Mouse (Mus musculus): Measurements from ENCODE around the gene Hoxb3. TPM values are rescaled to one million over a fixed set of nuclear protein-coding genes. Genes with fewer than 3 reads are reported as not detected.

The Hoxb3 gene
- polyA plus RNA-seq, 1 experiment from 2014 or later: not detected

GRCm38 (mm10) chr11:96324965-96325364 lies 1.8 kb downstream of the Hoxb3 start:
- Histone ChIP-seq H3K9ac (no peak overlapping the region), H3K9me3 (no peaks in the 10 kb centered on the region), H3K27me3 (peaks cover 100% of the 10 kb centered on the region), H3K4me1 (no peaks in the 10 kb centered on the region), H3K4me3 (no peak overlapping the region), H3K27ac (no peak overlapping the region), H3K4me2 (no peak overlapping the region), H3K36me3 (no peaks in the 10 kb centered on the region)
- no peak for ATAC-seq (ENCODE audit: insufficient number of reproducible peaks, insufficient read depth, low FRiP score, low TSS enrichment, low read depth)
- 2% methylated on average over 8 of the region's 8 CpGs for WGBS

DNA sequence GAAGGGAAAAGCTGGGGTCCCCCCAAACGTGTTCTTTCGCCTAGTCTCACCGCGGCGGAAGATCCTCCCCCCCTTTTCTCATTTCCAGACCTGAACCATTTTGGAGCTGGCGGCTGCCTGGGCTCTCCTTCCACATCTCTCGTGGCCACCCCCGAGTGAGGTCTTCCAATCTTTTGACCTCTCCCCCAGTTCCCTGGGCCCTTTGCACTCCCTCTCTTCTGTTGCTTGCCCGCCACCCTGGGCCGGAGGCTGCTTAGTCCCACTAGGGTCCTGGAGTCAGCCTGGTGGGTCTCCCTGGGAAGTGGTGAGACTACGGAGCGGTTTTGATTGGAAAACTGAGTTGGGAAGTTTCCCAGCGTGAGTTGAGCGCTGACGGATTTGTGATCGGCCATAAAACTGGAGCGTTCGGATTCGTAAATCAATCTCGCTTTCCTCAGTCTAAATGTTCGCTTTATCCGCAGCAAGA lies 2.7 kb downstream of the Hoxb3 start:
- no peak overlapping the region for H3K9ac ChIP-seq
- no peak overlapping the region for H3K4me2 ChIP-seq
- H3K9me3 ChIP-seq: no peaks in the 10 kb centered on the region
- H3K4me1 ChIP-seq: no peaks in the 10 kb centered on the region
- 3% methylated on average over 22 of the region's 22 CpGs for WGBS
- ATAC-seq (ENCODE audit: insufficient number of reproducible peaks, insufficient read depth, low FRiP score, low TSS enrichment, low read depth): no peak
- H3K4me3 ChIP-seq: no peak overlapping the region
- H3K27me3 ChIP-seq: peaks cover 100% of the 10 kb centered on the region
- H3K36me3 ChIP-seq: no peaks in the 10 kb centered on the region
- no peak overlapping the region for H3K27ac ChIP-seq

DNA sequence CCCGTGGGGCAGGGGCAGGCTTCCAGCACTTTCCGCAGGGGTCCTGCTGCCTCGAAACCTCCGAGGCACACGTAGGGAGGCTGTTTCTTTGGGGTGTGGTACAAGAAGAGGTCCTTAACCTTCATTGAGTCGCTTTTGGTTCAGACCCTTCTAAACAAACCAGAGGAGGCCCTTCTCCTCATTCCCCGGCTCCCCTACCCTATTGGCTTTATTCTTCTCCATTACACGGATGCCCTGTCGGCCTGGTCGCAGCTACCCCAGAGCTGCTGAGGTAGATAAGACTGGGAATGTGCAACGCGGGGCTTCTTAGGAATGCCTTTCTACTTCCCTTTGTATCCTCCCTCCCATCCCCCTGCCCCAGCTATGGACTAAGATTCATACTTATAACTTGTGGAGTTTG lies 3.6 kb downstream of the Hoxb3 start:
- H3K27ac ChIP-seq: no peak overlapping the region
- H3K27me3 ChIP-seq: peaks cover 100% of the 10 kb centered on the region
- no peak for ATAC-seq (ENCODE audit: insufficient number of reproducible peaks, insufficient read depth, low FRiP score, low TSS enrichment, low read depth)
- under 1% methylated on average over 12 of the region's 12 CpGs for WGBS
- H3K36me3 ChIP-seq: no peaks in the 10 kb centered on the region
- H3K4me3 ChIP-seq: no peak overlapping the region
- no peak overlapping the region for H3K4me2 ChIP-seq
- H3K4me1 ChIP-seq: no peaks in the 10 kb centered on the region
- no peak overlapping the region for H3K9ac ChIP-seq
- no peaks in the 10 kb centered on the region for H3K9me3 ChIP-seq

DNA sequence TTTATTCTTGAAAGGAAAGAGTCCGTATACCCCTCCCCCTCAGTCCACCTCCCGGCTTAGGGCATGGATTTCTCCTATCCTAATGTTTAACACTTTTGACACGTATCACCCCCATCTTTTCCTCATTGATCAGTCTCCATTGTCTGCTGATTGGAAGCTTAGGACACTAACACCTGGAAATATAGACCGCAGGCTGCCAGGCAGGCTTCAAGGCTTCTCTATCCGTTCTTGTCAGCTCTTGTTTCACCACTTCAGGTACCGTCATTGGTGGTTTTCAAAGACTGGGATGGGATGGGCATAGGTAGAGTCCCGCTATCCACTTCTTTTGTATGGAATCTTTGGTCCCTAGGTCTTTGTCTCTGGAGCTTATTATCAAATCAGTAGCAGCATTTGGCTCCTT lies 4.0 kb downstream of the Hoxb3 start:
- ATAC-seq (ENCODE audit: insufficient number of reproducible peaks, insufficient read depth, low FRiP score, low TSS enrichment, low read depth): no peak
- peaks cover 100% of the 10 kb centered on the region for H3K27me3 ChIP-seq
- no peaks in the 10 kb centered on the region for H3K36me3 ChIP-seq
- H3K4me1 ChIP-seq: no peaks in the 10 kb centered on the region
- no peak overlapping the region for H3K4me3 ChIP-seq
- H3K9me3 ChIP-seq: no peaks in the 10 kb centered on the region
- no peak overlapping the region for H3K9ac ChIP-seq
- no peak overlapping the region for H3K4me2 ChIP-seq
- WGBS: 3% methylated on average over 7 of the region's 7 CpGs
- no peak overlapping the region for H3K27ac ChIP-seq

GRCm38 (mm10) chr11:96327750-96328149 lies 4.6 kb downstream of the Hoxb3 start:
- ATAC-seq (ENCODE audit: insufficient number of reproducible peaks, insufficient read depth, low FRiP score, low TSS enrichment, low read depth): no peak
- H3K9ac ChIP-seq: no peak overlapping the region
- H3K9me3 ChIP-seq: no peaks in the 10 kb centered on the region
- 3% methylated on average over 5 of the region's 5 CpGs for WGBS
- H3K27me3 ChIP-seq: peaks cover 100% of the 10 kb centered on the region
- H3K4me3 ChIP-seq: no peak overlapping the region
- H3K4me2 ChIP-seq: no peak overlapping the region
- H3K36me3 ChIP-seq: no peaks in the 10 kb centered on the region
- H3K4me1 ChIP-seq: peaks cover 3% of the 10 kb centered on the region
- H3K27ac ChIP-seq: no peak overlapping the region

DNA sequence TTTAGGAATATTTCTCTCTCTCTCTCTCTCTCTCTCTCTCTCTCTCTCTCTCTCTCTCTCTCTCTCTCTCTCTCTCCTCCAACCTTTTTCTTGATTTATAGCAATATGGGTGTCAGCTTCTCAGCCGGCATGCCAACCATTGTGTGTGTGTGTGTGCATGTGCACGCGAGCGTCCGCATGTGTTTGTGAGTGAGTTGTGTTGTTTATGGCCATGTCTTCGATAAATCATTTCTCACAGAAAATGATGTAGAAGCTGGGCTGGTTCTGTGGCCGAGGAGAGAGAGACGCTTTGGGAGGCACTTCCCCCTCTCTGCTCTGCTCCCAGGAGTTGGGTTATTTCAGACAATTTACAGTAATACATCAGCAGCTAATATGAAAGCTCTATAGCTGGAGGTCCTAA lies 5.5 kb downstream of the Hoxb3 start:
- H3K27ac ChIP-seq: no peak overlapping the region
- H3K27me3 ChIP-seq: peaks cover 100% of the 10 kb centered on the region
- peaks cover 7% of the 10 kb centered on the region for H3K4me1 ChIP-seq
- no peaks in the 10 kb centered on the region for H3K9me3 ChIP-seq
- no peak for ATAC-seq (ENCODE audit: insufficient number of reproducible peaks, insufficient read depth, low FRiP score, low TSS enrichment, low read depth)
- 4% methylated on average over 8 of the region's 8 CpGs for WGBS
- H3K36me3 ChIP-seq: no peaks in the 10 kb centered on the region
- H3K9ac ChIP-seq: no peak overlapping the region
- no peak overlapping the region for H3K4me2 ChIP-seq
- no peak overlapping the region for H3K4me3 ChIP-seq

DNA sequence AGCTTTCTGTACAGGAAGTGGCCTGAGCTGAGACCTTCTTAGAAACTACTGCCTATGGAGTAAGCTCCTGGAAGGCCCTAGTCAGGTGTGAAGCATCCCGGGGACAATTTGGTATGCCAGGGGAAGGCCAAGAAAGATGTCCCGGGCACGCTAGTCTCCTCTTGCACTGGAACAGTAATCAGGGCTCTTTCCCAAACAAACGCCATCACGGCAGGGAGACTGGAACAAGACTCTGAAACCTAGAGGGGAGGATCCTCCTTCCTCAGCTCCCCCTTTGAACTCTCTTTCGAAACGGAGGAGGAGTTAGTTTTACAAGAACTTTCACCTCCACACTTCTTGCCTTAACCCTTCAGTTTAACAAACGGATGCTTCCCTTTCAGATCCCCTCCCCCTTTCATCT lies 9.0 kb downstream of the Hoxb3 start:
- no peak overlapping the region for H3K4me2 ChIP-seq
- H3K36me3 ChIP-seq: no peaks in the 10 kb centered on the region
- no peak overlapping the region; the same call in 1 of the 2 replicates for H3K4me3 ChIP-seq
- no peaks in the 10 kb centered on the region for H3K9me3 ChIP-seq
- WGBS: under 1% methylated on average over 8 of the region's 8 CpGs
- H3K27me3 ChIP-seq: peaks cover 100% of the 10 kb centered on the region
- no peak overlapping the region for H3K9ac ChIP-seq
- peaks cover 7% of the 10 kb centered on the region for H3K4me1 ChIP-seq
- no peak for ATAC-seq (ENCODE audit: insufficient number of reproducible peaks, insufficient read depth, low FRiP score, low TSS enrichment, low read depth)
- H3K27ac ChIP-seq: no peak overlapping the region

GRCm38 (mm10) chr11:96332618-96333032 lies 9.5 kb downstream of the Hoxb3 start:
- H3K27me3 ChIP-seq: peaks cover 100% of the 10 kb centered on the region
- no peak for ATAC-seq (ENCODE audit: insufficient number of reproducible peaks, insufficient read depth, low FRiP score, low TSS enrichment, low read depth)
- H3K4me2 ChIP-seq: peak overlapping the region; percentile 49
- no peak overlapping the region for H3K9ac ChIP-seq
- under 1% methylated on average over 35 of the region's 35 CpGs for WGBS
- H3K4me1 ChIP-seq: peaks cover 7% of the 10 kb centered on the region
- no peaks in the 10 kb centered on the region for H3K36me3 ChIP-seq
- H3K9me3 ChIP-seq: no peaks in the 10 kb centered on the region
- peak overlapping the region; percentile 23 for H3K4me3 ChIP-seq
- no peak overlapping the region for H3K27ac ChIP-seq

GRCm38 (mm10) chr11:96333241-96334001 lies 10.3 kb downstream of the Hoxb3 start:
- Histone ChIP-seq H3K27ac (no peak overlapping the region), H3K9ac (no peak overlapping the region), H3K4me2 (peak overlapping the region; percentile 49; the same call in 1 of the 2 replicates), H3K9me3 (no peaks in the 10 kb centered on the region), H3K36me3 (no peaks in the 10 kb centered on the region), H3K4me3 (0 out of 2 replicates have a peak overlapping the region, but pooled peaks have one; percentile 23), H3K4me1 (peaks cover 7% of the 10 kb centered on the region), H3K27me3 (peaks cover 100% of the 10 kb centered on the region)
- 5% methylated on average over 17 of the region's 17 CpGs for WGBS
- no peak for ATAC-seq (ENCODE audit: insufficient number of reproducible peaks, insufficient read depth, low FRiP score, low TSS enrichment, low read depth)

GRCm38 (mm10) chr11:96334002-96334364 lies 10.9 kb downstream of the Hoxb3 start:
- H3K27ac ChIP-seq: no peak overlapping the region
- no peak overlapping the region for H3K4me2 ChIP-seq
- WGBS: 3% methylated on average over 2 of the region's 2 CpGs
- peaks cover 7% of the 10 kb centered on the region for H3K4me1 ChIP-seq
- H3K9me3 ChIP-seq: no peaks in the 10 kb centered on the region
- no peak for ATAC-seq (ENCODE audit: insufficient number of reproducible peaks, insufficient read depth, low FRiP score, low TSS enrichment, low read depth)
- H3K9ac ChIP-seq: no peak overlapping the region
- H3K4me3 ChIP-seq: no peak overlapping the region
- H3K27me3 ChIP-seq: peaks cover 100% of the 10 kb centered on the region
- H3K36me3 ChIP-seq: no peaks in the 10 kb centered on the region

DNA sequence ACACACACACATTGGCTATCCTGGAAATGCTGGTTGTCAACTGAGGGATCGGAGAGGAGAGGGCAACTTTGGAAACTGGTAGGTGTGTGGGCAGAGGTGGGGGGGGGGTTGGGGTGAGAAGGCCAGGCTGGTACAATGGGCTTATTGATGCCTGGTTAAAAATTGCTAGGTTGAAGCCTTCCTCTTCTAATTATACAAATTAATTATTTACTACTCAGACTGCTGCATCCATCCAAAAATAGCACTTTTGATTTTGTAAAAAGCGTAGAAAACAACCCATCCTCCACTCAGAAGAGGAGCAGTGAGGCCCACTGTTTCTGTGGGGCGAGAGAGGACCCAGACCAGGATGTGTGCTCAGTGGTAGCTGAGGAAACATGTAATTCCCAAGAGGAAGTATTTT lies 11.9 kb downstream of the Hoxb3 start:
- no peak overlapping the region for H3K9ac ChIP-seq
- H3K4me3 ChIP-seq: no peak overlapping the region
- ATAC-seq (ENCODE audit: insufficient number of reproducible peaks, insufficient read depth, low FRiP score, low TSS enrichment, low read depth): no peak
- no peak overlapping the region for H3K27ac ChIP-seq
- H3K36me3 ChIP-seq: no peaks in the 10 kb centered on the region
- WGBS: 17% methylated on average over 3 of the region's 3 CpGs
- H3K4me1 ChIP-seq: peaks cover 7% of the 10 kb centered on the region
- no peaks in the 10 kb centered on the region for H3K9me3 ChIP-seq
- H3K27me3 ChIP-seq: peaks cover 100% of the 10 kb centered on the region
- no peak overlapping the region for H3K4me2 ChIP-seq

GRCm38 (mm10) chr11:96336597-96336996 lies 13.5 kb downstream of the Hoxb3 start:
- peaks cover 100% of the 10 kb centered on the region for H3K27me3 ChIP-seq
- peaks cover 7% of the 10 kb centered on the region for H3K4me1 ChIP-seq
- no peaks in the 10 kb centered on the region for H3K36me3 ChIP-seq
- no peak for ATAC-seq (ENCODE audit: insufficient number of reproducible peaks, insufficient read depth, low FRiP score, low TSS enrichment, low read depth)
- H3K4me2 ChIP-seq: no peak overlapping the region
- WGBS: 2% methylated on average over 2 of the region's 2 CpGs
- H3K4me3 ChIP-seq: no peak overlapping the region
- H3K27ac ChIP-seq: no peak overlapping the region
- no peaks in the 10 kb centered on the region for H3K9me3 ChIP-seq
- H3K9ac ChIP-seq: no peak overlapping the region
